Mouse (Mus musculus) erythroblast, embryonic 14.5 days (primary cell): Measurements from ENCODE around the gene Papln. TPM values are rescaled to one million over a fixed set of nuclear protein-coding genes. Genes with fewer than 3 reads are reported as not detected.

Experiments
- H3K27me3 ChIP-seq: 2 replicates; pipeline ENCODE4 v1.6.1; 2012; ENCODE audit warnings: inconsistent platforms; ENCODE audit not compliant: control insufficient read depth
- H3K36me3 ChIP-seq: 2 replicates; pipeline ENCODE4 v1.6.1; 2012; ENCODE audit warnings: mild to moderate bottlenecking, inconsistent platforms; ENCODE audit not compliant: control insufficient read depth
- H3K4me1 ChIP-seq: 2 replicates; pipeline ENCODE4 v1.6.1; 2012; ENCODE audit warnings: inconsistent platforms; ENCODE audit not compliant: control insufficient read depth
- H3K4me3 ChIP-seq: replicated peaks from 2 replicates; pipeline ENCODE3; 2012; ENCODE audit warnings: moderate library complexity, mild to moderate bottlenecking, inconsistent platforms
- H3K9me3 ChIP-seq: 2 replicates; pipeline ENCODE4 v1.6.1; 2012; ENCODE audit warnings: low read length, inconsistent platforms, mixed read lengths; ENCODE audit not compliant: control insufficient read depth
- GATA1 ChIP-seq: IDR thresholded peaks from 2 replicates; pipeline ENCODE4 v1.6.1; 2012; ENCODE audit warnings: low read length, inconsistent platforms, mixed read lengths
- TAL1 ChIP-seq: IDR thresholded peaks from 3 replicates; pipeline ENCODE4 v1.6.1; 2012; ENCODE audit warnings: low read length, inconsistent platforms, mixed read lengths
- polyA plus RNA-seq: library from polyadenylated mRNA; stranded (reverse); fragments of >175 nt; gene quantifications from 2 replicates; pipeline ENCODE4 v1.2.3, GENCODE M21; 2012

The Papln gene
- polyA plus RNA-seq, 1 experiment, result not detected

GRCm38 (mm10) chr12:83736236-83736635 lies 27.2 kb upstream of the Papln start:
- TF ChIP-seq GATA1 (no peak), TAL1 (no peak)
- Histone ChIP-seq H3K4me1 (no peaks in the 10 kb centered on the region), H3K36me3 (peaks cover 53% of the 10 kb centered on the region), H3K9me3 (no peaks in the 10 kb centered on the region), H3K27me3 (no peaks in the 10 kb centered on the region), H3K4me3 (no peak overlapping the region)

DNA sequence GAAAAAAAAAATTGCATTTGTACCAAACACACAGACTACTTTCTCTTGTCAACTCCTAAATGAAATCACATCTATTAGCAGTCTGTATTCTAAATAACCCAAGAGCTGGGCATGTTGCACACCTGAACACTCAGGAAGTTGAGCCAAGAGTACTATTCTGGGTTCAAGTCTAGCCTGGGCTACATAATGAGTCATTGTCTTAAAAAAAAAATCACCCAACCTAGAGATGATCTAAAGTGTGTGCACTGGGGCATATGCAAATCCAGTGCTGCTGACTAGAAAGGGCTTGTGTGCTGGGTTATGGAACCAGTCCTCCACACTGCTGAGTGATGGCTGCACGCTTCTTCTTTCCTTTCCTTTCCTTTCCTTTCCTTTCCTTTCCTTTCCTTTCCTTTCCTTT lies 24.8 kb upstream of the Papln start:
- Histone ChIP-seq H3K9me3 (no peaks in the 10 kb centered on the region), H3K27me3 (no peaks in the 10 kb centered on the region), H3K4me1 (no peaks in the 10 kb centered on the region), H3K4me3 (no peak overlapping the region), H3K36me3 (peaks cover 30% of the 10 kb centered on the region)
- TF ChIP-seq TAL1 (no peak), GATA1 (no peak)

DNA sequence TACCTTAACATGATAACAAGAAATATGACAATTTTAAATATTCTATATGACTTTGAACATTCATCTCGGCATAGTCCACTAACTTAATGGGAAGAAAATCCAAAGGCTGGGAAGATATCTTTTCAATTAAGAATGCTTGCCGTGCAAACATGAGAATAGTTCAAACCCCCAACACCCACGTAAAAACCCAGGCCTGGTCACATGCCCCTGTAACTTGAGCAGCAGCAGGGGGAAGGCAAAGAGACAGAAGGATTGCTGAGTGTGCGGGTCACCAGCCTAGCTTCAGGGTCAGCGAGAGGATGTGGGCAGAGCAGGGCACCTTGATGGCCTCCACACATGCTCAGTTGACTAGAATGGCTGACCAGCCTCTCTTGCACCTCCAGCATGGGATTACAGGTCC lies 21.7 kb upstream of the Papln start:
- TF ChIP-seq TAL1 (no peak), GATA1 (no peak)
- Histone ChIP-seq H3K4me3 (no peak overlapping the region), H3K27me3 (no peaks in the 10 kb centered on the region), H3K4me1 (no peaks in the 10 kb centered on the region), H3K36me3 (peaks cover 3% of the 10 kb centered on the region; the same call in 1 of the 2 replicates), H3K9me3 (no peaks in the 10 kb centered on the region)

GRCm38 (mm10) chr12:83742834-83743233 lies 20.6 kb upstream of the Papln start:
- H3K36me3 ChIP-seq, result no peaks in the 10 kb centered on the region
- no peaks in the 10 kb centered on the region for H3K9me3 ChIP-seq
- no peak for TF ChIP-seq TAL1
- no peak for TF ChIP-seq GATA1
- H3K27me3 ChIP-seq, result no peaks in the 10 kb centered on the region
- H3K4me3 ChIP-seq, result no peak overlapping the region
- no peaks in the 10 kb centered on the region for H3K4me1 ChIP-seq

DNA sequence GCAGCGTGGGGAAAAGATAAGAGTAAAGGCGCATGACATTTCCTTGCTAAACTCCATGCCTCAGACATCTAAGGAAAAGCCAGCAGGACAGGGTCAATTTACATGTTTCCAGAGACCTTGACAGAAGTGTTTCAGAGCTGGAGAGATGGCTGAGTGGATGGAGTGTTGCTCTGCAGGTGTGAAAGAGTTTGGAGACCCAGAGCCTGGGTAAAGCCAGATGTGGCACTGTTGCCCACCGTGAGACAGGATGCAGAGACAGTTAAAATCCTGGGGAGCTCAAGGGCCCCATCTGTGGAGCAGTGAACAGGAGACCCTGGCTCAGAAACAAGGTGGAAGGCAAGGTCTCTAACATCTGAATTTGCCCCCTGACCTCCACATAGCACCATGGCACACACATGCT lies 19.7 kb upstream of the Papln start:
- TF ChIP-seq GATA1 (no peak), TAL1 (no peak)
- Histone ChIP-seq H3K4me3 (no peak overlapping the region), H3K9me3 (no peaks in the 10 kb centered on the region), H3K36me3 (no peaks in the 10 kb centered on the region), H3K27me3 (no peaks in the 10 kb centered on the region), H3K4me1 (no peaks in the 10 kb centered on the region)

GRCm38 (mm10) chr12:83749186-83749585 lies 14.2 kb upstream of the Papln start:
- no peak overlapping the region for H3K4me3 ChIP-seq
- no peaks in the 10 kb centered on the region for H3K36me3 ChIP-seq
- no peak for TF ChIP-seq TAL1
- TF ChIP-seq GATA1, result no peak
- no peaks in the 10 kb centered on the region for H3K27me3 ChIP-seq
- no peaks in the 10 kb centered on the region for H3K9me3 ChIP-seq
- no peaks in the 10 kb centered on the region for H3K4me1 ChIP-seq

- H3K9me3 ChIP-seq, result no peaks in the 10 kb centered on the region
- TF ChIP-seq GATA1, result no peak
- TF ChIP-seq TAL1, result no peak
- no peaks in the 10 kb centered on the region for H3K27me3 ChIP-seq
- no peaks in the 10 kb centered on the region for H3K36me3 ChIP-seq
- H3K4me3 ChIP-seq, result no peak overlapping the region
- no peaks in the 10 kb centered on the region for H3K4me1 ChIP-seq
These were observed 10.9 kb upstream of the Papln start for GRCm38 (mm10) chr12:83752495-83752894.

DNA sequence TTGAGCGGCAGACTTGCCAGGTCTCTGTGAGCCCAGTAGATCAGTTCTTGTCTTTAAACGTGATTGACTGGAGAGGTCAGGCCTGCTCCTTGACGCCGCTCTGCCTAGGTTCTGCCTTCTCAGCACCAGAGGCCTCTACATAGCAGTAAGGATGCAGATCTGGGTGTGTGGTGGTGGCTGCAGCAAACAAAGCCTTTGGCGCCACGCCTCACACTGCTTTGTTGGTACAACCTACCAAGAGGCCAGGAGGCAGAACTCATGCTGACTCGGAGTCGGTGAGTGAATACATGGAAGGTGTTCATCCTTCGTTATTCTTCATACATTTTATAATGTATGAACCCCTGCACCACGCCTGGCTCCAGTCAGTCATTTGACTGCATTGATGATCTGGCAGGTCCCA lies 4.7 kb upstream of the Papln start:
- TF ChIP-seq TAL1 (no peak), GATA1 (no peak)
- Histone ChIP-seq H3K4me1 (peaks cover 1% of the 10 kb centered on the region; the same call in 1 of the 2 replicates), H3K4me3 (no peak overlapping the region), H3K36me3 (no peaks in the 10 kb centered on the region), H3K27me3 (peaks cover 27% of the 10 kb centered on the region), H3K9me3 (no peaks in the 10 kb centered on the region)

DNA sequence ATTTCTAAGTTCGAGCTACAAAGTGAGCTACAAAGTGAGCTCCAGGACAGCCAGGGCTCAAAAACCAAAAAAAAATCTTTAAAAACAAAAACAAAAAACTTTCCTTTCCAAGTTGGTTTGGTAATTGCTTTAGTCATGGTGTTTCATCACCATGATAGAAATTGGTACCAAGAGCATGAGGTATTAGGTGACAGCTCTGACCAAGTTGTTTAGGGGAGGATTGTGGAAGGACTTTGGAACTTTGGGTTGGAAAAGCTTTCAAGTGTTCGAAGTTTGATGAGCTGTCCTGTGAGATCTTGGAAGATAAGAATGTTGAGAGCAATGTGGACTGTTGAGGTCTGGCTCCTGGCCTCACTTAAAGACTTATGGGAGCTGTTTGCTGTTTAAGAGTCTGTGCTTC lies 3.2 kb upstream of the Papln start:
- H3K4me3 ChIP-seq, result no peak overlapping the region
- no peaks in the 10 kb centered on the region for H3K9me3 ChIP-seq
- no peak for TF ChIP-seq GATA1
- no peak for TF ChIP-seq TAL1
- peaks cover 41% of the 10 kb centered on the region for H3K27me3 ChIP-seq
- H3K4me1 ChIP-seq, result peaks cover 3% of the 10 kb centered on the region
- no peaks in the 10 kb centered on the region for H3K36me3 ChIP-seq

DNA sequence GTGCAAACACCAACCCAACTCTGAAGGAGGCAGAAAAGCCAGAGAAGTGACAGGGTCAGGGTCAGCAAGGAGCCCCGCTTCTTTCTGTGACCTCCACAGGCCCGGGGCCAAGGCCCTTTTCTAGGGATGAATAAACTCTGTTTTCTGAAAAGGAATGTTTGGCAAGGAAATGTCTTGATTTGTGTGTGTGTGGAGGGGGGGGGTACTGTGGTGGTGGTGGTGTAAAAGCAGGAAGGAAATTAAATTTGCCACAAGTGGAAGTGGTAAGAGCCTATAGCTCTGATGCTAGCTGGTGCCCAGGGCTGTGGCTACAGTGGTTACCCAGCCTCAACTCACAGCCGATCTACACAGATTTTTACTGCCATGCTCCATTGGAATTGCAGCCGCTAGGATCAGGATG lies 728 bp upstream of the Papln start:
- Histone ChIP-seq H3K36me3 (no peaks in the 10 kb centered on the region), H3K4me1 (peaks cover 3% of the 10 kb centered on the region), H3K9me3 (no peaks in the 10 kb centered on the region), H3K4me3 (no peak overlapping the region), H3K27me3 (peaks cover 47% of the 10 kb centered on the region)
- TF ChIP-seq GATA1, result no peak
- TF ChIP-seq TAL1, result no peak
